Mouse (Mus musculus) telencephalon, adult 2 months (tissue): Measurements from ENCODE around the gene Gas6.

Experiments used
- DNase-seq: peaks from one replicate; pipeline ENCODE4 v3.0.0-alpha.2; 2011; ENCODE audit warnings: low read depth, low spot score

Gas6 gene

GRCm38 (mm10) chr8:13493858-13494631, at the start of gene Gas6:
TSS of gene Gas6 (minus strand) at chr8:13494490.
- no peak for DNase-seq

DNA sequence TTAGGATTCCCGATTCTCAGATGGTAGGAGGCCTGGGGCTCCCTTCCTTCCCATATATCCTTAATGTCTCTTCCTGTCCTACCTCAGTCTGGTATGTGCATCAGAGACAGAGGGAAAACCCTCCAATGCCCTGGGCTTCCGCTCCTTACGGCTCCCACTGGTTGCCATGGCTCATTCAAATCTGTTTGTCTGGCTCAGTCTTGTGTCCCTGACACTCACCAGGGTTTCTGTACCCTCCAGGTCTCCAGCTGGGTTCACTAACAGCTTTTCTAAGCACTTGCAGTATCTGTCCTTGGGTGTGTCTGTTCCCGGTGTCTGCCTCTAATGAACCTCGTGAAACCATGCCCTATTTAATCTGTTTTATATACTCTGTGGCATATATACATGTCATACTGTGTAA, 47.2 kb upstream of the Gas6 start:
- DNase-seq = no peak

- no peak for DNase-seq
Measured at GRCm38 (mm10) chr8:13540122-13540521, 45.8 kb upstream of the Gas6 start.

GRCm38 (mm10) chr8:13538821-13539220, 44.5 kb upstream of the Gas6 start:
- DNase-seq = no peak

DNA sequence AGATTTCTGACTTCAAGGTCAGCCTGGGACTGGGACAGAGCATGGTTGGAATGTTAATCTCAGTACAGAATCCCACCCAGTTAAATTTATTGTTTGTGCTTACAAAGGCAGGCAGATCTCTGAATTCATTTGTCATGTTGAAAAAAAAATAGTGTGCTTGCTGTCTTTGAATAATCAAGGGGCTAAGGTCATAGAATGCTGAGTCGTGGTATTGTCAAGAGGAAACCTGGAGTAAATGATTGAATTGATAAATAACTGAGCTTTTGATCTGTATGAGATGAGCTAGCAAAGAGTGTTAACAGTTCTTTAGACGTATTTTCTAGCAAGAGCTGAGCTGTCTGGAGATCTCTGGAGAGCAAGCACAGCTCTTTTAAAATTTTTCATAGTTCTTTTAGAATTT, 42.8 kb upstream of the Gas6 start:
- no peak for DNase-seq

GRCm38 (mm10) chr8:13533123-13533522, 38.8 kb upstream of the Gas6 start:
- no peak for DNase-seq

DNA sequence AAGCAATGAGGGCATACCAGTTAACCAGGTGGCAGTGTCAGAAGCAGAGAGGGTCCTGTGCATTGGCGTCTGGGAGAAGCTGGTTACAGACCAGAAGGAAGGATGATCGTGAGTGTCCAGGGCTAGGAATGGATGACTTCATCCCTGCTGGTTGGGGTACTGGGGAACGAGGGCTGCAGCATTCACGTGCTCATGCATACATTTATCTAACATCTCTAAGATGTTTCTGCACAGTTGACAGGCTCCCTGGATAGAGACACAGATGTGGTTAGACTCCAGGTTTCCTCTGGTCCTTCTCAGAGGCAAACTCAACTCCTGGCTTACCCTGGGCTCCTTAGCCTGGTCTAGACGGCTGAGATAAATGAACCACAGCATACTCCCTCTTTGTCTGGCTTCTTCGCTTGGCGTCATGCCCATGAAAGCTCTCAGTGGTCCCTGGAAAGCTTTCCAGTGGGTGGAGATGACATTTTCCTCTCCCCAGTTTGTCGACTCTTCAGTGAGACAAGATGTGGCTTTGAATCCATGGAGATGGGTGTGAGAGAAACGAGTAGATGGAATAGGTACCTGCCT, 37.4 kb upstream of the Gas6 start:
- DNase-seq = no peak

DNA sequence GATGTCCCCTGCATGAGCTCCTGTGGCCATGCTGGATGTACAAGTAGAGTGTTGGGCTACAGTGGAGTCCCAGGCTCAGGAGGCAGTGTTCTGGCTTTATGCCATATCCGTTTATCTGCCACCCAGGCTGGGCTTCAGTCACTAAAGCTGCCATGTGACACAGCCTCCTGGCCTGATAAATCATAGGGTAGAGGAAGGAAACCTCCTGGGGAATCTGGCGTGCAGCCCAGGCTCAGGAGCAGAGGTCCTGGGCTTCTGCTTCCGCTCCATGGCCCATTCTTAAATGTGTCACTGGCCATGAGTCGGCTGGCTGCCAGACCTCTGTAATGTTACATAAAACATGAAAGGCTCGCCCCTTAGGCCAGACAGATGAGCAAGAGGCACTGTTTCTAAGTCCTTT, 36.7 kb upstream of the Gas6 start:
- no peak for DNase-seq

DNA sequence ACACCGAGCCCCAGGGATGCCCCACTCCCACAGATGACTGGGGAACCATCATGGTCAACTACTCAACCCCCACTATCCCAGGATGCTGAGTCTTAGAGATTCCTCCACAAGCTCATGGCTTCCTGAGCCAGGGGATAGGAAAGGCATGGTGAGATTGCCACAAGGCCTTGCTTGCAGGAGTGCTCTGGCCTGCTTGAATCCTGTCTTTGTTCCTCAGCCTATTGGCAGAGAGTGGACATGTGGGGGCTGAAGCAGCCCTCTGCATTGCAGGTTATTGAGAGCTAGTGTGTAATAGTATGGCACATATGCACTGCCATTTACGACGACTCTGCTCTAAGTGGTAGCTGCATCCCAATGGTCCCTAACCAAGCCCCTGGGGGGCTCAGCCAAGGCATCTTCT, 36.1 kb upstream of the Gas6 start:
- DNase-seq = no peak

GRCm38 (mm10) chr8:13529891-13530316, 35.6 kb upstream of the Gas6 start:
- DNase-seq = no peak

DNA sequence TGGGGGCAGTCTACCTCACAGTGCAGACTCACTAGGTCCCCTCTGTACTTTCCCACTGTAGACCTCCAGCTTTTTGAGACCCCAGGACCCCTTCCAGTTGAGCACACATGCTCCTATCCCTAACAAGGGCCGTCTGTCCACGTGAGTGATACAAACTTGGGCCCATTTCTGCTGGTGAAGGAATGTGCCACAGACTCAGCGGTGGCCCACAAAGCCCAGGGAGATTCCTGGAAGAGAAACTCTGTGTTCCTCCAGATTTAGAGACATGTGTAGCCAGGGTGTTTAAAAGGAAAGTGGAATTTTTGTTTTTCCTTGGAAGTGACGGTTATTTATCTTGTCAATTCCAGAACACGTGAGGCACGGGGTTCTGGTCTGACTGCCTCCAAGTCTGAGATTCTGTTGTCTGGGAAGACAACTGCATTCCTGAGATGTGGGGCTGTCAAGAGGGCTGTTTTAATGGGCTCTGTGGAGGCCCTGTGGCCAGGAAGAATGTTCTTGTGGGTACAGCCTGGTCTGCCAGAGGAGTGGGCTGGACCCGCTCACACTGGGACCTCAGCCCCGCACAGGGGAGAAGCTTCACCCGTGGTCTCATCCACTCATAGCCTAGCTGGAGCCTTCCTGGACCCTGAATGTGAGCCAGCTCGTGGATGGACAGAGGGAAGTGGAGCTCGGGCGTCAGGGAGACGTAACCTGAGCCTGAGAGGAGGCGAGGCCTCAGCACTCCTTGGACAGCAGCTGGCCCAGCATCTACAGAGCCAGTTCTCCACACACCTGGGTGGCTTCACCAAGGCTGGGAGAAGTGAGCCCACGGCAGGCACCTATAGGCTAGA, 34.9 kb upstream of the Gas6 start:
- DNase-seq = no peak

DNA sequence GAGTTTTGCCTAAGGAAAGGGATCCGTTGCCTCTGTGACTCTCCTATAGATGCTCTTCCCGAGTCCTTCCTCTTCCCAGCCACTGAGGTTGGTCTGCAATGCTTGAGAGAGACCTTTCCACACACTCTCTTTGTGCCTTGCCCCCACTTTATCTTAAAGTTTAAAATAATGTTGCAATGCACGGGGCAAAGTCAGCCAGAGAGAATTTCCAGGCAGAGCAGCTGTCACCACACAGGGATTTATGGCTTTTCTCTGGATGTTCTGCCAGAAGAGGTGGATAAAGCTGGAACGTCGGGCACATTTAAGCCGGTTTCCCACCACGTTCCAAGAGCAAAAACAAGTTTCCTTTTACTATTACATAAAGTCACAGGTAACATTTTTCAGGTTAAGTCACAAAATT, 27.1 kb upstream of the Gas6 start:
- DNase-seq = no peak

- no peak for DNase-seq
Measured at GRCm38 (mm10) chr8:13520349-13520748, 26.1 kb upstream of the Gas6 start.

GRCm38 (mm10) chr8:13519503-13519902, 25.2 kb upstream of the Gas6 start:
- peak; percentile 48 for DNase-seq

GRCm38 (mm10) chr8:13517284-13517781, 23.0 kb upstream of the Gas6 start:
- DNase-seq = no peak

GRCm38 (mm10) chr8:13516728-13517127, 22.4 kb upstream of the Gas6 start:
- DNase-seq = no peak

GRCm38 (mm10) chr8:13516011-13516442, 21.7 kb upstream of the Gas6 start:
- no peak for DNase-seq

DNA sequence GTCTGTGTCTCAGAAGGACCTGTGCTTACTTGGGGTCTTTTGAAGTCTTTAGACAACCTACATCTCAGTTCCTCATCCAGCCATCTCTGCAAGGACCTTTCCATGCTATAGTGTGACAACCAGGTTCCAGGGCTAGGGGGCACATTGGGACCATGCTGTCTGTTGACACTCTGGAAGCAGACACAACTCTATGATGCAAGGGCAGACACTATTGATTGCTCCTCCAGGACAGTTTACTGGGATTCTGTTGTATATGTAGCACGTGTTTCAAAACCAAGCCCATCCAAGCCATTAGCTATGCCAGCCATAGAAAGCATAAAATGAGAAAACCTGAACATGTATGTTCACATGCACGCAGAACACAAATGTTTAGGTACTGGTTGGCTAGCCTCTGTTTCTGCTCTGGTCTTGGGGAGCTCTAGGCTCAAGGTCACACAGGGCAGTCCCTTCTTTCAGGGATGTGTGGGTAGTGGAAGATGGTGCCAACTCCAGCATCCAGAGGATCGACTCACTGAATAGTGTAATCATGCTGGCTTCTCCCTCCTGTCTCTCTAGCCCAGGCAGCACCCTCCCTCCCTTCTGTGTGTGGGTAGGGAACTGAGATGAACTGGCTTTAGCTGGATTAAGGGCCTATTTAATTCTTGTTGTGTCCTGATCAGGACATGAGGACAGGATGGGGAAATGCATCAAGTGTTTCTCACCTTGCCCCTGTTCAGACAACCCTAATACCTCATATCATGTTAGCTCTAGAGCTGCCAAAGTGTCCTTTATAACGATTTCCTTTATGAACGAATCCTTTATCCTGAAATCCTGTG, 19.5 kb upstream of the Gas6 start:
- no peak for DNase-seq

- DNase-seq = no peak
Measured at GRCm38 (mm10) chr8:13512677-13513076, 18.4 kb upstream of the Gas6 start.

DNA sequence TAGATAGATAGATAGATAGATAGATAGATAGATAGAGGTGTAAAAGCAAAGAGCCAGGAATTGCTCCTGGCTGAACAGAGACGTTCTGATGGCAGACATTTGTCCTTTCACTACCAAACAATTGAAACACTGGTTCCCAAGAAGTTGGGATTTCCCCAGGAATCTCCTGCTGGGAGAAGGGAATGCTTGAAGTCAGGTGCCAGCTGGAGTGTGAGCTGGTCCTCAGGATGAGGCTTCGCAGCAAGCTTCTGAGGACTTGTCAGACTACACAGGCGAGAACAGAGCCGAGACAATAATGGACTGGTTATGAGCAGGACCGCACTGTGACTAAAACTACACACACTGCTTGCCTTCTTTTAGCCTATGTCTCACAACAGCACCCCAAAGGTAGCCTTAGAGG, 17.7 kb upstream of the Gas6 start:
- DNase-seq = no peak

GRCm38 (mm10) chr8:13507284-13507937, 13.1 kb upstream of the Gas6 start:
- no peak for DNase-seq
